Mouse (Mus musculus): Measurements from ENCODE around the gene Carnmt1. TPM values are rescaled to one million over a fixed set of nuclear protein-coding genes. Genes with fewer than 3 reads are reported as not detected.

Carnmt1 gene
- polyA plus RNA-seq, 2 experiments: 7.7 to 23.0 TPM

- 85% methylated on average over 7 of the region's 7 CpGs for WGBS (ENCODE audit: insufficient replicate concordance)
- no peak for ATAC-seq (ENCODE audit: insufficient read depth)
These were observed 1.0 kb upstream of the Carnmt1 start for GRCm38 (mm10) chr19:18669551-18669950.

GRCm38 (mm10) chr19:18671056-18671741 is 635 bp downstream of the Carnmt1 start:
- peak; percentile 75 for ATAC-seq (ENCODE audit: insufficient read depth)
- Histone ChIP-seq H3K9ac (replicated peaks) (peak overlapping the region; percentile 63), H3K4me1 (replicated peaks; ENCODE audit: control insufficient read depth in 2 of 2, insufficient read depth in 2 of 2, low read length in 1 of 2) (peaks cover 14 to 20% of the 10 kb centered on the region in 2 experiments), H3K27ac (peak overlapping the region; percentile 7), H3K36me3 (replicated peaks; ENCODE audit: control insufficient read depth, insufficient read depth, low read depth) (no peaks in the 10 kb centered on the region), H3K9me3 (ENCODE audit: control insufficient read depth, low read length) (no peaks in the 10 kb centered on the region), H3K4me3 (ENCODE audit: insufficient read depth in 1 of 2, low read depth in 2 of 2, low read length in 2 of 2) (peak overlapping the region; percentile 64 to 100), H3K4me2 (ENCODE audit: low read depth) (peak overlapping the region; percentile 74), H3K27me3 (ENCODE audit: control insufficient read depth, insufficient read depth, low read length) (no peaks in the 10 kb centered on the region)
- no peak for DNase-seq (ENCODE audit: low read depth in 3 of 3, low spot score in 3 of 3)
- WGBS (ENCODE audit: insufficient replicate concordance): under 1% methylated on average over 60 of the region's 64 CpGs
- TF ChIP-seq CTCF (IDR thresholded peaks at IDR 0.05; ENCODE audit: low read depth) (no peak), EP300 (IDR thresholded peaks at IDR 0.05; ENCODE audit: low read depth) (no peak)

More at GRCm38 (mm10) chr19:18669551-18669950, 1.0 kb upstream of the Carnmt1 start:
- no peak for TF ChIP-seq CTCF (IDR thresholded peaks at IDR 0.05; ENCODE audit: low read depth)
- no peak for TF ChIP-seq EP300 (IDR thresholded peaks at IDR 0.05; ENCODE audit: low read depth)
- no peak overlapping the region for H3K9ac ChIP-seq (replicated peaks)
- no peak overlapping the region for H3K4me2 ChIP-seq (ENCODE audit: low read depth)
- H3K27ac ChIP-seq: no peak overlapping the region
- H3K36me3 ChIP-seq (replicated peaks; ENCODE audit: control insufficient read depth, insufficient read depth, low read depth): no peaks in the 10 kb centered on the region
- H3K27me3 ChIP-seq (ENCODE audit: control insufficient read depth, insufficient read depth, low read length): no peaks in the 10 kb centered on the region
- DNase-seq (ENCODE audit: low read depth in 3 of 3, low spot score in 3 of 3): no peak
- no peak overlapping the region for H3K4me3 ChIP-seq (ENCODE audit: insufficient read depth in 1 of 2, low read depth in 2 of 2, low read length in 2 of 2)
- no peaks in the 10 kb centered on the region for H3K9me3 ChIP-seq (ENCODE audit: control insufficient read depth, low read length)
- peaks cover 14 to 20% of the 10 kb centered on the region in 2 experiments for H3K4me1 ChIP-seq (replicated peaks; ENCODE audit: control insufficient read depth in 2 of 2, insufficient read depth in 2 of 2, low read length in 1 of 2)

GRCm38 (mm10) chr19:18672498-18672897 is 1.9 kb downstream of the Carnmt1 start:
- Histone ChIP-seq H3K36me3 (replicated peaks; ENCODE audit: control insufficient read depth, insufficient read depth, low read depth) (no peaks in the 10 kb centered on the region), H3K4me2 (ENCODE audit: low read depth) (peak overlapping the region; percentile 74), H3K4me1 (replicated peaks; ENCODE audit: control insufficient read depth in 2 of 2, insufficient read depth in 2 of 2, low read length in 1 of 2) (peaks cover 14 to 20% of the 10 kb centered on the region in 2 experiments), H3K27me3 (ENCODE audit: control insufficient read depth, insufficient read depth, low read length) (no peaks in the 10 kb centered on the region), H3K27ac (no peak overlapping the region), H3K4me3 (ENCODE audit: insufficient read depth in 1 of 2, low read depth in 2 of 2, low read length in 2 of 2) (peak overlapping the region; percentile 64 to 100; a peak in 3 of 4 replicates), H3K9ac (replicated peaks) (peak overlapping the region; percentile 63), H3K9me3 (ENCODE audit: control insufficient read depth, low read length) (no peaks in the 10 kb centered on the region)
- no peak for TF ChIP-seq CTCF (IDR thresholded peaks at IDR 0.05; ENCODE audit: low read depth)
- no peak for TF ChIP-seq EP300 (IDR thresholded peaks at IDR 0.05; ENCODE audit: low read depth)
- no peak for DNase-seq (ENCODE audit: low read depth in 3 of 3, low spot score in 3 of 3)
- ATAC-seq (ENCODE audit: insufficient read depth): no peak
- 44% methylated on average over 3 of the region's 3 CpGs for WGBS (ENCODE audit: insufficient replicate concordance)

GRCm38 (mm10) chr19:18673116-18673515 is 2.6 kb downstream of the Carnmt1 start:
- H3K9me3 ChIP-seq (ENCODE audit: control insufficient read depth, low read length): no peaks in the 10 kb centered on the region
- H3K36me3 ChIP-seq (replicated peaks; ENCODE audit: control insufficient read depth, insufficient read depth, low read depth): no peaks in the 10 kb centered on the region
- H3K4me3 ChIP-seq (ENCODE audit: insufficient read depth in 1 of 2, low read depth in 2 of 2, low read length in 2 of 2): peak overlapping the region in 1 of 2 experiments; percentile 22; a peak in 2 of 4 replicates
- 49% methylated on average over 4 of the region's 4 CpGs for WGBS (ENCODE audit: insufficient replicate concordance)
- H3K4me1 ChIP-seq (replicated peaks; ENCODE audit: control insufficient read depth in 2 of 2, insufficient read depth in 2 of 2, low read length in 1 of 2): peaks cover 14 to 20% of the 10 kb centered on the region in 2 experiments
- TF ChIP-seq CTCF (IDR thresholded peaks at IDR 0.05; ENCODE audit: low read depth) (no peak), EP300 (IDR thresholded peaks at IDR 0.05; ENCODE audit: low read depth) (no peak)
- peak overlapping the region; percentile 74 for H3K4me2 ChIP-seq (ENCODE audit: low read depth)
- H3K27ac ChIP-seq: no peak overlapping the region; the same call in 1 of the 2 replicates
- ATAC-seq (ENCODE audit: insufficient read depth): no peak
- peak overlapping the region; percentile 18; the same call in 1 of the 2 replicates for H3K9ac ChIP-seq (replicated peaks)
- no peaks in the 10 kb centered on the region for H3K27me3 ChIP-seq (ENCODE audit: control insufficient read depth, insufficient read depth, low read length)
- no peak for DNase-seq (ENCODE audit: low read depth in 3 of 3, low spot score in 3 of 3)

GRCm38 (mm10) chr19:18682142-18682541 is 11.6 kb downstream of the Carnmt1 start:
- Histone ChIP-seq H3K27ac (peak overlapping the region; percentile 51), H3K36me3 (replicated peaks; ENCODE audit: control insufficient read depth, insufficient read depth, low read depth) (peaks cover 7% of the 10 kb centered on the region), H3K4me1 (replicated peaks; ENCODE audit: control insufficient read depth in 2 of 2, insufficient read depth in 2 of 2, low read length in 1 of 2) (peaks cover 4 to 11% of the 10 kb centered on the region in 2 experiments), H3K9ac (replicated peaks) (peak overlapping the region; percentile 40), H3K27me3 (ENCODE audit: control insufficient read depth, insufficient read depth, low read length) (no peaks in the 10 kb centered on the region), H3K9me3 (ENCODE audit: control insufficient read depth, low read length) (no peaks in the 10 kb centered on the region), H3K4me2 (ENCODE audit: low read depth) (no peak overlapping the region), H3K4me3 (ENCODE audit: insufficient read depth in 1 of 2, low read depth in 2 of 2, low read length in 2 of 2) (no peak overlapping the region)
- 8% methylated on average over 4 of the region's 4 CpGs for WGBS (ENCODE audit: insufficient replicate concordance)
- DNase-seq (ENCODE audit: low read depth in 3 of 3, low spot score in 3 of 3): peak in 2 of 3 experiments; percentile 40 to 49
- ATAC-seq (ENCODE audit: insufficient read depth): peak; percentile 86
- TF ChIP-seq CTCF (IDR thresholded peaks at IDR 0.05; ENCODE audit: low read depth): peak; percentile 75
- peak; percentile 53 for TF ChIP-seq EP300 (IDR thresholded peaks at IDR 0.05; ENCODE audit: low read depth)

Measured in liver, embryonic 14.5 days (tissue).